Mouse (Mus musculus) ovary, adult 10 weeks (tissue): ENCODE results near the gene Tmpo. TPM values are rescaled to one million over a fixed set of nuclear protein-coding genes. Genes with fewer than 3 reads are reported as not detected.

Experiments
- polyA plus RNA-seq: library from polyadenylated mRNA; stranded (reverse); fragments of 350-450 nt; fragmentation: Illumina TruSeq; extraction: RNeasy Lipid Tissue Mini Kit (QIAGEN cat#74804); gene quantifications from one replicate; pipeline ENCODE4 v1.2.3, GENCODE M21; 2014

Gene Tmpo
- 434 TPM for polyA plus RNA-seq

GRCm38 (mm10) chr10:91180761-91181460, at the start of gene Tmpo:
TSS of gene Tmpo (minus strand) at chr10:91181315.

GRCm38 (mm10) chr10:91123828-91124822, 57.0 kb downstream of the Tmpo start, which contains the start of gene Slc25a3:
TSS of gene Slc25a3 (minus strand) at chr10:91124059.

Other genes with a start within 250 kb of the Tmpo start
- 20.0 TPM for gene Apaf1, start 98.5 kb downstream of the Tmpo start, polyA plus RNA-seq
- 109 TPM for gene Ikbip, start 98.4 kb downstream of the Tmpo start, polyA plus RNA-seq
- 566 TPM for gene Slc25a3, start 57.3 kb downstream of the Tmpo start, polyA plus RNA-seq